Mouse (Mus musculus): ENCODE measurements around the gene Eid3. TPM values are rescaled to one million over a fixed set of nuclear protein-coding genes. Genes with fewer than 3 reads are reported as not detected.

Gene Eid3
- total and polyA plus RNA-seq, 2 experiments, result 0.50 to 2.3 TPM

DNA sequence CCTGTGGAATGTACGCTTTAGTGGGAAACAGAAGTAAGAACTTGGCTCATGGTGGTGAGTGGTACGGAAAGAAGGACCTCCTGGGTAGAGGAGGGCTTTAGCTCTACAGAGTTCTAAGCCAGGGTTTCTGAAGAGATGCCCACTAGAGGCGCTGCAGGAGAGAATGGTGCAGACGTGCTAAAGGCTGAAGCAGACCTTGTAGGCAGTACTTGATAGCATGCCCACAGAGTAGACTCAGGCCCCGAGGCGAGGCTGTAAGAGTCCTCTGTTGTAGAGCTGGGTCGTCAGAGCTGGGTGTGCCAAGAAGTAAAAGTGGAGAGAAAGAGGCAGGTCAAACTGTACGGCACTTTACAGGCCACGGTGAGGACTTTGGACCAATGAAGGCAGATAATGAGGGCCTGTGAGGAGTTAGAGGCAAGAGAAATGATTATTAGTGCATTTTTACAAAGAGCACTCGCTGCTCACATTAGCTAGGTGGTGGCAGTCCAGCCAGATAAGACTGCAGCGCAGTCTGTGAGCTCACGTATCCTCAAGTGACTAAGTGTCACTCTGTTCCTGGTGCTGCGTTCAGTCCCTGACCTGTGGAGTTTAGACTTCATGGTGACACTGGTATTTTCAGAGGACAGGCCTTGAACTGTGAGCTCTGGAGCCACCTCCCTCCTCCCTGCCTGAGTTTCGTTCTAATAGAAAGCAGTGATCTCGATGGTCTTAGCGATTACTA is 9.8 kb downstream of the Eid3 start:
- peaks cover 58% of the 10 kb centered on the region for H3K36me3 ChIP-seq (ENCODE audit: control insufficient read depth, insufficient read depth, low read length)
- H3K4me3 ChIP-seq (ENCODE audit: insufficient read depth, low read depth, low read length), result no peak overlapping the region
- H3K27ac ChIP-seq (replicated peaks; ENCODE audit: insufficient read depth, low read depth, low read length), result peak overlapping the region; percentile 67
- H3K27me3 ChIP-seq (ENCODE audit: control insufficient read depth, insufficient read depth, low read length), result no peaks in the 10 kb centered on the region
- H3K9ac ChIP-seq (ENCODE audit: low read depth, low read length), result peak overlapping the region; percentile 4; the same call in 1 of the 2 replicates
- H3K79me2 ChIP-seq (ENCODE audit: control insufficient read depth, insufficient read depth, low read length), result peaks cover 8% of the 10 kb centered on the region; the same call in 1 of the 2 replicates
- H3K4me1 ChIP-seq (ENCODE audit: control insufficient read depth, insufficient read depth, low read length), result peaks cover 9% of the 10 kb centered on the region
- peak; percentile 93 for DNase-seq (ENCODE audit: extremely low read depth, low read depth, low spot score)
- TF ChIP-seq POLR2A (IDR thresholded peaks at IDR 0.05; ENCODE audit: extremely low read depth, insufficient read depth, low read length) (no peak), CTCF (IDR thresholded peaks at IDR 0.05; ENCODE audit: low read depth, low read length) (peak; percentile 45)
- 36% methylated on average over 16 of the region's 16 CpGs for WGBS

DNA sequence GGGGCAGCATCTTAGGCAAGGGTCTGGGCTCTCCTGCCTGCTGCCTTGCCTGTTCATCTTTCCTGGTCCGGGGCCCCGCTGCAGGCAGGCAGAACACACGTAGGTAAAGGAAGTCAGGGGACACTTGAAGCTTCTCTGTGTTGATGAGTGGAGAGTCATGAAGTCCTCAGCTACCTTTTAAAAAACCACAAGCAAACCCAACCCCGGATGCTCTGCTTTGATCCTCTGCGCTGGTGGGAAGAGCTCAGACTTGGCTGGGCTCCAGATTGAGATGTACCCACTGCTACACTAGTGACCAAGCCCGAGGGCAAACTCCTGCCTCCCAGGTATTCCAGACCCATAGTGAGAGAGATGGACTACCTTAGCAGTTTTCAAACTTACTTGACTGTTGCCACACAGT is 20.9 kb downstream of the Eid3 start:
- TF ChIP-seq CTCF (IDR thresholded peaks at IDR 0.05; ENCODE audit: low read depth, low read length) (no peak), POLR2A (IDR thresholded peaks at IDR 0.05; ENCODE audit: extremely low read depth, insufficient read depth, low read length) (no peak)
- Histone ChIP-seq H3K27ac (replicated peaks; ENCODE audit: insufficient read depth, low read depth, low read length) (no peak overlapping the region), H3K9ac (ENCODE audit: low read depth, low read length) (no peak overlapping the region), H3K36me3 (ENCODE audit: control insufficient read depth, insufficient read depth, low read length) (peaks cover 75% of the 10 kb centered on the region), H3K27me3 (ENCODE audit: control insufficient read depth, insufficient read depth, low read length) (no peaks in the 10 kb centered on the region), H3K79me2 (ENCODE audit: control insufficient read depth, insufficient read depth, low read length) (no peaks in the 10 kb centered on the region), H3K4me1 (ENCODE audit: control insufficient read depth, insufficient read depth, low read length) (peaks cover 5% of the 10 kb centered on the region; the same call in 1 of the 2 replicates), H3K4me3 (ENCODE audit: insufficient read depth, low read depth, low read length) (no peak overlapping the region)
- no peak for DNase-seq (ENCODE audit: extremely low read depth, low read depth, low spot score)
- WGBS, result 93% methylated on average over 6 of the region's 6 CpGs

DNA sequence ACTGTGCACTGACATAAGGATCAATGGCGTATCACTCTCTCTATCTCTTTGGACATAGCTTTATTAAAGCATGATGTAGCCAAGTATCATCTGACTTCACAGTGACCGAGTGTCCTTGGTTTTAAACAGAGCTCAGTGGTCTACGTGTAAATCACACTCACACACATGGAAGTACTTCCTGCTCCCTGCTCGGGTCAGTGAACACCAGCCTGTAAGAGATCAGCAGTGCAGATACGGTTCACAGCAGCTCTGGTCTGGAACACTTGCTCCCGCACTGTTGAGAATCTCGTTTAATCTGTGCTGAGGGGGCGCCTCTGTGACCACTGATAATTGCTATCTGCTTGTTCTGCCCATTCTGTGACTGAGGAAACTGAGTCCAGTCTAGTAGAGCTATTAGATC is 22.1 kb downstream of the Eid3 start:
- Histone ChIP-seq H3K27me3 (ENCODE audit: control insufficient read depth, insufficient read depth, low read length) (no peaks in the 10 kb centered on the region), H3K4me3 (ENCODE audit: insufficient read depth, low read depth, low read length) (no peak overlapping the region), H3K36me3 (ENCODE audit: control insufficient read depth, insufficient read depth, low read length) (peaks cover 65% of the 10 kb centered on the region), H3K27ac (replicated peaks; ENCODE audit: insufficient read depth, low read depth, low read length) (no peak overlapping the region), H3K79me2 (ENCODE audit: control insufficient read depth, insufficient read depth, low read length) (no peaks in the 10 kb centered on the region), H3K9ac (ENCODE audit: low read depth, low read length) (no peak overlapping the region), H3K4me1 (ENCODE audit: control insufficient read depth, insufficient read depth, low read length) (peaks cover 5% of the 10 kb centered on the region; the same call in 1 of the 2 replicates)
- 87% methylated on average over 8 of the region's 8 CpGs for WGBS
- no peak for DNase-seq (ENCODE audit: extremely low read depth, low read depth, low spot score)
- TF ChIP-seq CTCF (IDR thresholded peaks at IDR 0.05; ENCODE audit: low read depth, low read length), result no peak
- no peak for TF ChIP-seq POLR2A (IDR thresholded peaks at IDR 0.05; ENCODE audit: extremely low read depth, insufficient read depth, low read length)

DNA sequence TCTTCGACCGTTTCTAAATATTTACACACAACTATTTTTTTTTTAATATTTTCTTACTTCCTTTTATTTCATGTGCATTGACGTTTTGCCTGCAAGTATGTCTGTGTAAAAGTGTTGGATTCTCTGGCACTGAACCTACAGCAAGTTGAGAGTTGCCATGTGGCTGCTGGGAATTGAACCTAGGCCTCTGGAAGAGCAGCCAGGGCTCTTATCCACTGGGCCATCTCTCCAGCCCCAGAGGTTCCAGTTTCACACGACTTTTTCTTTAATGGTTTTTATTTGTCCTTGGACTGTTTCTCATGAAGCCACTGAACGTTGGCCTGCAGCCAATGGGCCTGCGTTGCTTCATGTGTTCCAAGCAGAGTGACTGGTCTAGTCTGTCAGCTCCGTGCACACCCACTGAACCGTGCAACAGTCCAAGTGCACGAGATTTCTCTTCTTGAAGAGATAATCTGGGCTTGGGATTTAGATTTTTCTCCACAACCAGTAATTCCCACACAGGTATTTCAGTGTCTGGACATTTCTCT is 23.1 kb downstream of the Eid3 start:
- peak; percentile 95 for DNase-seq (ENCODE audit: extremely low read depth, low read depth, low spot score)
- H3K36me3 ChIP-seq (ENCODE audit: control insufficient read depth, insufficient read depth, low read length), result peaks cover 56% of the 10 kb centered on the region
- H3K27me3 ChIP-seq (ENCODE audit: control insufficient read depth, insufficient read depth, low read length), result no peaks in the 10 kb centered on the region
- TF ChIP-seq POLR2A (IDR thresholded peaks at IDR 0.05; ENCODE audit: extremely low read depth, insufficient read depth, low read length), result no peak
- TF ChIP-seq CTCF (IDR thresholded peaks at IDR 0.05; ENCODE audit: low read depth, low read length), result no peak
- no peaks in the 10 kb centered on the region for H3K79me2 ChIP-seq (ENCODE audit: control insufficient read depth, insufficient read depth, low read length)
- 11% methylated on average over 9 of the region's 9 CpGs for WGBS
- H3K9ac ChIP-seq (ENCODE audit: low read depth, low read length), result no peak overlapping the region
- no peak overlapping the region for H3K4me3 ChIP-seq (ENCODE audit: insufficient read depth, low read depth, low read length)
- H3K4me1 ChIP-seq (ENCODE audit: control insufficient read depth, insufficient read depth, low read length), result peaks cover 5% of the 10 kb centered on the region; the same call in 1 of the 2 replicates
- H3K27ac ChIP-seq (replicated peaks; ENCODE audit: insufficient read depth, low read depth, low read length), result no peak overlapping the region

DNA sequence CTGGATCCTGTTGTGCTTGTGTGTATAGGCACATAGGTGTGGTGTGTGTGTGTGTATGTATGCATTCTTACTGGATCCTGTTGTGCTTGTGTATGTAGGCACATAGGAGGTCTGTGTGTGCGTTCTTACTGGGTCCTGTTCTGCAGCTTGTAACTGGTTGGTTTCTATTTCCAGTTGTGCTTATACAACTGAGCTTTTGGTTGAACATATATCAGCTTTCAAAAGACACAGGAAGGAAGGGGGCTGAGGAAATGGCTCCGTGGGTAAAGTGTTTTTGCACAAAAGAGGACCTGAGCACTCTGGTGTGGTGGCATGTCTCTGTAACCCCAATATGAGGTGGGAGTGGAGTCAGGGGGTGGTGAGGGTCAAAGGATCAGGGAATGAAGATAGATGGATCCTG is 24.5 kb downstream of the Eid3 start:
- TF ChIP-seq POLR2A (IDR thresholded peaks at IDR 0.05; ENCODE audit: extremely low read depth, insufficient read depth, low read length), result no peak
- TF ChIP-seq CTCF (IDR thresholded peaks at IDR 0.05; ENCODE audit: low read depth, low read length), result no peak
- no peaks in the 10 kb centered on the region for H3K27me3 ChIP-seq (ENCODE audit: control insufficient read depth, insufficient read depth, low read length)
- 72% methylated on average over 2 of the region's 2 CpGs for WGBS
- H3K4me1 ChIP-seq (ENCODE audit: control insufficient read depth, insufficient read depth, low read length), result peaks cover 5% of the 10 kb centered on the region; the same call in 1 of the 2 replicates
- peaks cover 53% of the 10 kb centered on the region for H3K36me3 ChIP-seq (ENCODE audit: control insufficient read depth, insufficient read depth, low read length)
- no peak overlapping the region for H3K27ac ChIP-seq (replicated peaks; ENCODE audit: insufficient read depth, low read depth, low read length)
- no peak overlapping the region for H3K9ac ChIP-seq (ENCODE audit: low read depth, low read length)
- no peak overlapping the region for H3K4me3 ChIP-seq (ENCODE audit: insufficient read depth, low read depth, low read length)
- no peaks in the 10 kb centered on the region for H3K79me2 ChIP-seq (ENCODE audit: control insufficient read depth, insufficient read depth, low read length)
- no peak for DNase-seq (ENCODE audit: extremely low read depth, low read depth, low spot score)

DNA sequence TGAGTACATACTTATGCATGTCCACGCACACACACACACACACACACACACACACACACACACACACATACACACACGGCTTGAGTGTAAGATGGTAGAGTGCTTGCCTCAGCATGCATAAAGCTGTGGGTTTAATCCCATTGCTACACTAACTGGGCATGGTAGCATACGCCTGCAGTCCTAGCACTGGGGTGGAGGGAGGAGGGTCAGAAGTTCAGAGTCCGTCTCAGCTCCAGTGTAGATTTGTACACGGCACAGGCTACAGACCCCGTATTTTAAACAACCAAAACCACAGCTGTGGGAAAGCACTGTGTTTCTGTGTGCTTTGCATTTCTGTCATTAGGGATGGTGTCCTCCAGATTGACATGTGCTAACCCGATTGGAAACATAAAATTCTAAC is 25.0 kb downstream of the Eid3 start:
- Histone ChIP-seq H3K27me3 (ENCODE audit: control insufficient read depth, insufficient read depth, low read length) (no peaks in the 10 kb centered on the region), H3K27ac (replicated peaks; ENCODE audit: insufficient read depth, low read depth, low read length) (no peak overlapping the region), H3K4me1 (ENCODE audit: control insufficient read depth, insufficient read depth, low read length) (peaks cover 5% of the 10 kb centered on the region; the same call in 1 of the 2 replicates), H3K36me3 (ENCODE audit: control insufficient read depth, insufficient read depth, low read length) (peaks cover 53% of the 10 kb centered on the region), H3K4me3 (ENCODE audit: insufficient read depth, low read depth, low read length) (no peak overlapping the region), H3K79me2 (ENCODE audit: control insufficient read depth, insufficient read depth, low read length) (no peaks in the 10 kb centered on the region), H3K9ac (ENCODE audit: low read depth, low read length) (no peak overlapping the region)
- TF ChIP-seq POLR2A (IDR thresholded peaks at IDR 0.05; ENCODE audit: extremely low read depth, insufficient read depth, low read length) (no peak), CTCF (IDR thresholded peaks at IDR 0.05; ENCODE audit: low read depth, low read length) (no peak)
- WGBS, result 57% methylated on average over 7 of the region's 7 CpGs
- no peak for DNase-seq (ENCODE audit: extremely low read depth, low read depth, low spot score)
